Mouse (Mus musculus) gastrocnemius, adult 18-20 months (tissue): Measurements from ENCODE around the gene Acin1. TPM values are rescaled to one million over a fixed set of nuclear protein-coding genes. Genes with fewer than 3 reads are reported as not detected.

Source experiments
- DNase-seq: peaks from one replicate; pipeline ENCODE4 v3.0.0; 2021; ENCODE audit warnings: low spot score
- microRNA-seq: library from miRNA; unstranded; fragments of <30 nt; microRNA quantifications from one replicate; pipeline ENCODE4 v1.2.0, GENCODE M21; 2021
- total RNA-seq, 2 experiments: library from RNA; stranded (reverse); gene quantifications; 2 replicates each; pipeline ENCODE4 v1.2.3; 2021

Gene Acin1
- total RNA-seq, 2 experiments from 2014 or later, result 62.6 to 72.6 TPM

GRCm38 (mm10) chr14:54610648-54611047 lies 76.1 kb downstream of the Acin1 start:
- DNase-seq, result no peak

DNA sequence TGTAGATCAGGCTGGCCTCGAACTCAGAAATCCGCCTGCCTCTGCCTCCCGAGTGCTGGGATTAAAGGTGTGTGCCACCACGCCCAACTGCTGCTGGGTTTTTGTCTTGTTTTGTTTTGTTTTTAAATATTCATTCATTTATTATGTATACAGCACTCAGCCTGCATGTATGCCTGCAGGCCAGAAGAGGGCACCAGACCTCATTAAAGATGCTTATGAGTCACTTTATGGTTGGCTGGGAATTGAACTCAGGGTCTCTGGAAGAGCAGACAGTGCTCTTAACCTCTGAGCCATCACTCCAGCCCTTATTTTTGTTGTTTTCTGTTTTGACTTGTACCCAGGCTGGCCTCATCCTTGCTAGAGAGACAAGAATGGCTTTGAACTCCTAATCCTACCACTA lies 76.8 kb downstream of the Acin1 start:
- no peak for DNase-seq

DNA sequence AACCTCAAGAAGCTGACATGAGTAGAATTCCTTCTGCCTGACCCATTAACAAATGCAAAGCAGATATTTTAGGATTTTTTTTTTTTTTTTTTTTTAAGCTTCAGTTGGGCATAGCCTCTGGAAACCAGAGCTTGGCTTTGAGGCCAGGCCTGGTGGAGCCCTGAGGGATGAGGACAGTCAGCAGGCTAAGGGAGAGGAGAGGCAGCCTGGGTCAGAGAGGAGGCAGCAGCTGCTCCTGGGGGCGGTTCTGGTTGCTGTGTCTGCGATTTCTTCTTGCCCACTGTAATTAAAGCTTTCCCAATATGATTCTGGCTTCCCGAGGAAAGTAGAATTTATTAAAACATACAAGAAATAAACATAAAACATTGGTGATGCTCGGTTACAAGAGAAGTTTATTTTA lies 77.5 kb downstream of the Acin1 start:
- no peak for DNase-seq

DNA sequence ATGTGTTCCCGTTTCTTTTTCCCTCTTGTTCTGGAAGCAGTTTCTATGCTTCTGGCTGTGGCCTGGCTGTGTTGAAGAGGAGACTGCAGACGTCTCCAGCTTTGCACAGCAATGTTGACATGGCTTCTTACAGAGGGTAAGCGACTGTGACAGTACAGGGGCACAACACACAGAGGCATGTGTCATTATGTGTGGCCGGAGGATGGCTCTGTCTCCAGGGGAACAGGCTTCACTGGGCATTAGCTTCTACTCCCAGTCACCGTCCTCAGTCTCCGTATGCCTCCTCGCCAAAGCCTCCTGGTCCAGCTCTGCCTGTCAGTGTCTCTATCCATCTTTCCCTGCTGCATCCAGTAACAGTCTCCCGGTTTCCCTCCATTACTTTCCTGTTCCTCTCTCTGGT lies 79.5 kb downstream of the Acin1 start:
- DNase-seq, result no peak

DNA sequence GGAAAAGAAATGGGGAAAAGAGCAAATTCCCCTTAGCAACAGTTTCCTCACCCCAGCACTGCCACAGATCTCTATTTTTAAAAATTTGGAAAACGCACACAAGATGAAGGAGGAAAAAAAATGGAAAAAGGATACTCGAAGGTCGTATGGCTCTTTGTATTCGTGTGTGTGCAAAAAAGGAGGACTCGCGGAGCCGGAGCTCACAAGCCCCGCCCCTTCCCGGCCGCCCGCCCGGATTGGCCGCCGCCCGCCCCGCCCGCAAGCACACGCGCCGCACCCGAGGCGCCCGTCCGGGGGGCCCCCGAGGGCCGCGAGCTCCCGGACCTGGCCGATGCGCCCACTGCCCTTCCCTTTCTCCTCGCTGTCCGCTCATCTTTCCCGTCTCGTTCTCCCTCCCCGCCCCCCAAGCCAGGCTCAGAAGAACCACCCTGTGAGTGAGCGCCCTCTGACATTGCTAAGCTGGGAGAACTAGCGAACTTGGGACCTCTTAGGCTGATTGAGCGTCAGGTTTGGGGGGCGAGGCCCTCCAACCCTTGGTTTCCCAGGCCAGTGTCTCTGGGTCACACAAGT lies 80.9 kb downstream of the Acin1 start, which contains the start of gene 4931414P19Rik:
TSS of gene 4931414P19Rik (minus strand) at position 242 of the 570 bp plus-strand sequence.
- DNase-seq, result peak; percentile 77

DNA sequence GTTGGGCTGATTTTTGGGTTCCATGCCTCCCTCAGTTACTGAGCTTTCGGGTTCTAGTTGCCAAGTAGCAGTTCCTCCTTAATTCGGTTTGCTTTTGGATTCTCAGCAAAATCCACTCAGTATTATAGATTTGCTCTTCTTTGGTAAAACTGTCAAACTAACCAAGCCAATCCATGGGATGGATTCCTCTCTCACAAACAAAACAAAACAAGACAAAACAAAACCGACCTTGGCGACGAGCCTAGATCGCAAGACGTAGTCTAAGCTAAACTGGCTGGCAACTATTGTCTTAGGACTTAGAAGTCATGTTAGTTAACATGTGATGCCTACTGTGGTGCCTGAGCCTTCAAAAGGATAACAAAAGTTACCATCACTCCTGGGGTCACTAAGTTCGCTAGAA lies 83.0 kb downstream of the Acin1 start:
- DNase-seq, result no peak

DNA sequence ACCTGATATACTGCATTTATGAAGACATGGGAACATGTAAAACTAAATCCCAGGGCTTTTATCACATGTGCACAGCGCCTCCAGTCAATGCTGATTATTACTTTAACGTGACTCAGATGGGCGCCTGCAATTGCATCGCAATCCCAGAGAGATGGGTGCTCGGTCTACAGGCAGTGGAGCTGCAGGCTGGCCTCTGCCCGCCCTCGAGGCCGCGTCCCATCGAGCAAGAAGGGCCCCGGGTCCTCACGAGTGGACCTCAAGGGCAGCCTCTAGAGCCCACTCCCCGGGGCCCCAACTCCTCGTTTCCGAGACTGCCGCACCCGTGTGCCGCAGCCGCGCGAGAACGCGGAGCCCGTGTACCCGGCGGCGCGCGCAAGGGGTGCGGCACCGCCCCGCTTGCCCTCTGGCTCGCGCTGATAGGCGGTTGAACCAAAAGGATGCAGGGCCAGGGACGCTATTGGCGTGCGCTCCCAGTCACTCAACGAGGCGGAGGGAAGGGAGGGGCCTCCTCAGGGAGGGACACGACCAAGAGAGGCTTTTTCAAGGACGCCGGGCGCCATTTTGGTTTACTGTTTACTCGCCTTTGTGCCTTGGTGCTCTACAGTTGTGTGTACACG lies 83.6 kb downstream of the Acin1 start:
- peak; percentile 96 for DNase-seq

- DNase-seq, result no peak
These were observed 84.1 kb downstream of the Acin1 start for GRCm38 (mm10) chr14:54602613-54603012.

- no peak for DNase-seq
These were observed 85.1 kb downstream of the Acin1 start for GRCm38 (mm10) chr14:54601601-54602000.

DNA sequence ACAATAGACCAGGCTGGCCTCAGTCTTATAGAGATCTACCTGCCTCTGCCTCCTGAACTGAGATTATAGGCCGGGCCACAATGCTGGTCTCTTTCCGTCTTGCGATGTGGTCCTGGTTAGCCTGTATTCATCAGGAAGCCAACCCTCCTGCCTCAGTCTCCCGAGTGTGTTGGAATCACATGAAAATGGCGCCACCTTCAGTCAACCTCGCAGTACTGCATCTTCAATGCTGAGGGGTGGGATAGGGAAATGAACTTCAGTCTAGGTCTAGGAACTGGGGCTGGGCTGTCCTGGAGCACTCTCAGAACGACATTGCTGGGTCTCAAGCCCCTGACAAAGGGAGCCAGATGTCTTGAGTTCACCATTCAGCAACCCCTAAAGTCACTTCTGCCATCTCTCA lies 89.6 kb downstream of the Acin1 start:
- DNase-seq, result no peak

GRCm38 (mm10) chr14:54594631-54595414 lies 91.9 kb downstream of the Acin1 start:
- no peak for DNase-seq

DNA sequence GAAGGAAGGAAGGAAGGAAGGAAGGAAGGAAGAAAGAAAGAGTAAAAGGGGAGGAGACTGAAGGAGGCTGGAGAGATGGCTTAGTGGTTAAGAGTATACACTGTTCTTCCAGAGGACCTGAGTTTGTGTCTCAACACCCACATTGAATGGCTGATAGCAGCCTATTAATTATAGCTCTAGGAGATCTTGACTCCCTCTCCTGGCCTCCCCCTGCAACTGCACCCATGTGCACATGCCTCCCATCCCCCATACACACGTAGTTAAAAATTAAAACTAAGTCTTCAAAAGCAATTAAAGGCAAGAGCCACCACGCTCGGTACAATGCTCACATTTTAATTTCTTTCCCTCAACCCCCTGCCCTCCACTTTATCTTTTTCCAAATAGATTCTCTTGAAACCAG lies 92.7 kb downstream of the Acin1 start:
- DNase-seq, result no peak

GRCm38 (mm10) chr14:54592319-54592934 lies 94.3 kb downstream of the Acin1 start:
- DNase-seq, result no peak

Small RNA genes within 50 kb of the gene (microRNA-seq; reads per million reads assigned to microRNA genes)
- not detected for gene Mir686
- not detected for gene Mir6948

Other genes with a start within 250 kb of the Acin1 start
- 10 to 100 TPM; 28.5 to 31.2 TPM for gene Lrp10, start 222.8 kb downstream of the Acin1 start, total RNA-seq
- not detected for gene Rem2, start 210.8 kb downstream of the Acin1 start, total RNA-seq
- gene Prmt5, start 169.4 kb downstream of the Acin1 start, total RNA-seq, result 10 to 100 TPM; 29.6 to 32.1 TPM
- gene Haus4, start 132.3 kb downstream of the Acin1 start, total RNA-seq, result 1 to 10 TPM; 2.5 to 3.0 TPM
- gene Ajuba, start 109.4 kb downstream of the Acin1 start, total RNA-seq, result 1 to 10 TPM in 1 of 2 experiments, under 1 TPM in 1; 0.91 to 1.6 TPM
- gene 4931414P19Rik, start 80.9 kb downstream of the Acin1 start, total RNA-seq, result 1 to 10 TPM; 2.6 to 3.9 TPM
- 100 to 1,000 TPM; 162 to 169 TPM for gene Psmb5, start 68.9 kb downstream of the Acin1 start, total RNA-seq
- gene Psmb11, start 65.5 kb downstream of the Acin1 start, total RNA-seq, result not detected
- not detected for gene Gm17606, start 46.0 kb downstream of the Acin1 start, total RNA-seq
- under 1 TPM; 0.07 to 0.11 TPM for gene Cdh24, start 45.6 kb downstream of the Acin1 start, total RNA-seq
- gene 1700123O20Rik, start 715 bp downstream of the Acin1 start, total RNA-seq, result 10 to 100 TPM in 1 of 2 experiments, 1 to 10 TPM in 1; 7.8 to 10.6 TPM
- gene Gm29776, start 11.9 kb upstream of the Acin1 start, total RNA-seq, result not detected
- not detected for gene Cebpe, start 25.2 kb upstream of the Acin1 start, total RNA-seq
- gene Slc7a8, start 95.0 kb upstream of the Acin1 start, total RNA-seq, result 10 to 100 TPM; 10.7 to 24.4 TPM
- gene Rnf212b, start 127.2 kb upstream of the Acin1 start, total RNA-seq, result 1 to 10 TPM; 3.0 to 4.1 TPM
- 1 to 10 TPM; 4.3 to 5.1 TPM for gene Homez, start 184.0 kb upstream of the Acin1 start, total RNA-seq
- gene Ppp1r3e, start 190.6 kb upstream of the Acin1 start, total RNA-seq, result 1 to 10 TPM; 2.4 to 4.5 TPM
- 10 to 100 TPM; 22.3 to 27.3 TPM for gene Bcl2l2, start 196.4 kb upstream of the Acin1 start, total RNA-seq
- 1 to 10 TPM; 2.9 to 3.0 TPM for gene Gm20521, start 196.5 kb upstream of the Acin1 start, total RNA-seq
- 10 to 100 TPM; 46.1 to 51.0 TPM for gene Pabpn1, start 205.6 kb upstream of the Acin1 start, total RNA-seq
- gene Slc22a17, start 226.2 kb upstream of the Acin1 start, total RNA-seq, result 1 to 10 TPM; 1.2 to 1.3 TPM
- gene Efs, start 239.2 kb upstream of the Acin1 start, total RNA-seq, result 1 to 10 TPM in 1 of 2 experiments, under 1 TPM in 1; 0.78 to 1.5 TPM
- gene Il25, start 245.8 kb upstream of the Acin1 start, total RNA-seq, result not detected
- gene Cmtm5, start 249.3 kb upstream of the Acin1 start, total RNA-seq, result under 1 TPM in 1 of 2 experiments, not detected in 1; 0.50 TPM